Mouse (Mus musculus) heart, postnatal 0 days (tissue): ENCODE data around the gene Ewsr1. TPM values are rescaled to one million over a fixed set of nuclear protein-coding genes. Genes with fewer than 3 reads are reported as not detected.
"Not testable (repeated sequence)": the region's sequence is repeated elsewhere in the genome, so short reads cannot be mapped to it uniquely, and the experiment has no call there.

Source experiments
- ATAC-seq: fragments of 200-750 bp; cut with Nextera tagmentation; 2 replicates; pipeline ENCODE4 v1.8.0; 2017; ENCODE audit warnings: low read depth, moderate number of reproducible peaks, moderate library complexity; ENCODE audit not compliant: insufficient read depth
- DNase-seq: peaks from one replicate; pipeline ENCODE4 v3.0.0-alpha.2; 2016; ENCODE audit warnings: low spot score
- H3K27ac ChIP-seq: fragments of 300-500 bp; sonication (generic); 2 replicates; pipeline ENCODE4 v1.5.1; 2014; ENCODE audit warnings: low read depth, mild to moderate bottlenecking
- H3K27me3 ChIP-seq: fragments of 300-500 bp; sonication (generic); 2 replicates; pipeline ENCODE4 v1.6.1; 2014; ENCODE audit warnings: low read length, mixed read lengths; ENCODE audit not compliant: control insufficient read depth, insufficient read depth
- H3K36me3 ChIP-seq: fragments of 300-500 bp; sonication (generic); replicated peaks from 2 replicates; pipeline ENCODE4 v1.6.1; 2014; ENCODE audit warnings: low read length, mixed read lengths; ENCODE audit not compliant: control insufficient read depth, insufficient read depth
- H3K4me1 ChIP-seq: fragments of 300-500 bp; sonication (generic); 2 replicates; pipeline ENCODE4 v1.6.1; 2014; ENCODE audit warnings: antibody characterized with exemption; ENCODE audit not compliant: control insufficient read depth, insufficient read depth
- H3K4me2 ChIP-seq: fragments of 300-500 bp; sonication (generic); 2 replicates; pipeline ENCODE4 v1.6.1; 2014; ENCODE audit warnings: low read depth, mild to moderate bottlenecking, low read length, moderate library complexity
- H3K4me3 ChIP-seq: fragments of 300-500 bp; sonication (generic); 2 replicates; pipeline ENCODE4 v1.5.1; 2014; ENCODE audit warnings: low read depth, low read length
- H3K9ac ChIP-seq: fragments of 300-500 bp; sonication (generic); replicated peaks from 2 replicates; pipeline ENCODE4 v1.6.1; 2014; ENCODE audit warnings: low read depth, low read length, mixed read lengths
- H3K9me3 ChIP-seq: fragments of 300-500 bp; sonication (generic); replicated peaks from 2 replicates; pipeline ENCODE4 v1.6.1; 2016; ENCODE audit warnings: low read length; ENCODE audit not compliant: control insufficient read depth
- CTCF ChIP-seq: IDR thresholded peaks from 2 replicates; pipeline ENCODE4 v1.5.1; 2016; ENCODE audit warnings: antibody characterized with exemption, control low read depth, low read depth
- EP300 ChIP-seq: IDR thresholded peaks from 2 replicates; pipeline ENCODE4 v1.6.1; 2016; ENCODE audit warnings: antibody characterized with exemption, low read depth
- WGBS: fragments of 180-500 bp; shearing (Covaris S2); extraction: QIAGEN DNeasy Blood & Tissue Kit; methylation state at CpG from one replicate; pipeline ENCODE4 v1.1.7; 2014; 5-methylcytosine and 5-hydroxymethylcytosine counted together
- polyA plus RNA-seq: library from polyadenylated mRNA; unstranded; fragments of >200 nt; fragmentation: Nextera tagmentation; extraction: Ambion mirVana; gene quantifications from 2 replicates; pipeline ENCODE4 v1.2.1, GENCODE M21; 2015
- total RNA-seq: library from RNA; depleted of rRNA; stranded (reverse); fragments of >200 nt; gene quantifications from 2 replicates; pipeline ENCODE4 v1.2.3, GENCODE M21; 2014; ENCODE audit warnings: low replicate concordance

Gene Ewsr1
- total and polyA plus RNA-seq, 2 experiments from 2014 or later: 213 to 238 TPM

DNA sequence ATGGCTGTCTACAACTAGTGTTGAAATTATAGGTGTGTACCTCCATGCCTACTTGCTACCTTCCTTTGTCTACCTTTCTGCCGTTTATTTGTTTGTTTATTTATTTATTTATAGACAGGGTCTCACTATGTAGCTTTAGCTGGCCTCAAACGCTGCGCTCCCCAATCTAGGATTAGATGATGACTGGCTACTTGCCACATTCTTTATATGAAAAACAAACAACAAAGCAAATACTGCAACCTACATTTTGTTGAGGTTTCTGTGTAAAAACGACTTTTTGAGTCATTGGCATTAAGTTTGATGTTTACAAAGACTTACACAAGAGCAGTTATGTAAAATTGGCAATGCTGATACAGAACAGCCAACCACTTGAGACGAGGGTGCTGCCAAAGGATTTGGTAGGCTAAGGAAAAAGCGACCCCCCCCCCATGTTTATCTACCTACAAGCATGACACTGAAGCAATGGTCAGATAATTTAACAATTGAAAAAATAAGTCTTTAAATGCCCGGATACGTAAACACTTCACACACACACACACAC, 2.5 kb downstream of the Ewsr1 start:
- ATAC-seq: no peak
- Histone ChIP-seq H3K9me3 (no peaks in the 10 kb centered on the region), H3K4me2 (peak overlapping the region; percentile 91), H3K4me3 (peak overlapping the region; percentile 95), H3K27me3 (no peaks in the 10 kb centered on the region), H3K9ac (0 out of 2 replicates have a peak overlapping the region, but pooled peaks have one; percentile 96), H3K27ac (no peak overlapping the region), H3K4me1 (peaks cover 28% of the 10 kb centered on the region), H3K36me3 (peaks cover 15% of the 10 kb centered on the region)
- 28% methylated on average over 8 of the region's 8 CpGs for WGBS
- DNase-seq: no peak
- TF ChIP-seq CTCF (no peak), EP300 (no peak)

DNA sequence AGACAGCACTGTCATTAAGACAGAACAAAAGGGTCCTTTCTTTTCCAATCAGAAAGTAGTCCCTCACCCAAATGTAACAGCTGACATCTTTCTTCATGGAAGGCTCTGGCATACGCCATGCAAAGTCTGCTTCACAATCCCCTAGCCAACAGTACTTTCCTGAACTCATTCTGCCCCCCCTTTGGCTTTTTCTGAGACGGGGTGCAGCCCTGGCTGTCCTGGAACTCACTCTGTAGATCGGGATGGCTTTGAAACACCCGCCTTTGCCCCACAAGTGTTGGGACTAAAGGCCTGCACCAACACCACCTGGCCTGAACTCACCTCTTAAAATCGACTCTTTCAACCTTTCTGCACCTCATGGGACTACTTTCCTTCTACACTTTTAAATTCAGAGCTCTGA, 3.2 kb downstream of the Ewsr1 start:
- ATAC-seq (no peak), DNase-seq (no peak)
- WGBS: 55% methylated on average over 5 of the region's 5 CpGs
- Histone ChIP-seq H3K4me1 (peaks cover 27% of the 10 kb centered on the region), H3K36me3 (peaks cover 20% of the 10 kb centered on the region), H3K4me3 (no peak overlapping the region), H3K4me2 (peak overlapping the region; percentile 91; the same call in 1 of the 2 replicates), H3K27me3 (no peaks in the 10 kb centered on the region), H3K9ac (no peak overlapping the region), H3K27ac (no peak overlapping the region), H3K9me3 (no peaks in the 10 kb centered on the region)
- TF ChIP-seq CTCF: no peak
- TF ChIP-seq EP300: no peak

DNA sequence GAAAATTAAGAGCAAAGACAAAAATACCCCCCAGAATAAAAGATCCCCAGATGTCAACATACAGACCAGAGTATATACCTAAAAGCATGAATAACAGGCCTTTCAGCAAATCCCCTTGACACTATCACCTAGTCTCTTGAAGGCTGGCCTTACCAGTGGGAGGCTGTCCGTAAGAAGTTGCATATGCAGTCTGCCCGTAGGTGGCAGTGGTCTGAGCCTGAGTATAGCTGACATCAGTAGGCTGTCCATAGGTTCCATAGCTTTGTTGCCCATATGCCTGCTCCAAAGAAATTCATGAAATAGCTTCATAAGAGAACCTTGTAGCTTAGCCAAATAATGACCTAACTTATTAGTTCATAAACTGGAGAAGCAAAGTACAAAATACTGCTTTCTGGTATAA, 7.4 kb downstream of the Ewsr1 start:
- DNase-seq: no peak
- Histone ChIP-seq H3K36me3 (peaks cover 59% of the 10 kb centered on the region), H3K9ac (no peak overlapping the region), H3K4me2 (no peak overlapping the region), H3K27ac (no peak overlapping the region), H3K27me3 (no peaks in the 10 kb centered on the region), H3K4me3 (no peak overlapping the region), H3K9me3 (no peaks in the 10 kb centered on the region), H3K4me1 (peaks cover 11% of the 10 kb centered on the region)
- 0 out of 2 replicates have a peak, but pooled peaks have one; percentile 49 for ATAC-seq
- WGBS: 38% methylated on average over 2 of the region's 2 CpGs
- TF ChIP-seq EP300 (no peak), CTCF (peak; percentile 35; the same call in 1 of the 2 replicates)

DNA sequence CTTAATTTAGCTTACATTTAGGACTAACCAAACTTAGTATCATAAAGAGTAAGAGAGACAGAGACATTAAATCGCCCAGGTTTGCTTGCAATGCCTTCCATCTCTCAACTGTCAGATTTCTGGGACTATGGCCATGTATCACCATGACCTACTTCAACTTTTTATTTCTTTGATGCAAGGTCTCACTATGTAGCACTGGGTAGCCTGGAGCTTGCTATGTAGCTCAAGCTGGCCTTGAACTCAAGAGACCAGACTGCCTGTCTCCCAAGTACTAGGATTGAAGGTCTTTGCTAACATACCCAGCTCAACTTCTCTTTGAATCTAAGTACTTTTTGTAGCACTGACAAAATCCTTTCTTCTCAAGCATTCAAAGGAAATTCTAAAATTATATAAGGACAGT, 9.9 kb downstream of the Ewsr1 start:
- peaks cover 84% of the 10 kb centered on the region for H3K36me3 ChIP-seq
- no peak overlapping the region for H3K4me2 ChIP-seq
- no peak overlapping the region for H3K27ac ChIP-seq
- no peaks in the 10 kb centered on the region for H3K27me3 ChIP-seq
- DNase-seq (no peak), ATAC-seq (no peak)
- H3K4me1 ChIP-seq: no peaks in the 10 kb centered on the region
- no peak overlapping the region for H3K9ac ChIP-seq
- no peak overlapping the region for H3K4me3 ChIP-seq
- TF ChIP-seq CTCF (no peak), EP300 (no peak)
- 97% methylated on average over 1 of the region's 1 CpGs for WGBS
- no peaks in the 10 kb centered on the region for H3K9me3 ChIP-seq

DNA sequence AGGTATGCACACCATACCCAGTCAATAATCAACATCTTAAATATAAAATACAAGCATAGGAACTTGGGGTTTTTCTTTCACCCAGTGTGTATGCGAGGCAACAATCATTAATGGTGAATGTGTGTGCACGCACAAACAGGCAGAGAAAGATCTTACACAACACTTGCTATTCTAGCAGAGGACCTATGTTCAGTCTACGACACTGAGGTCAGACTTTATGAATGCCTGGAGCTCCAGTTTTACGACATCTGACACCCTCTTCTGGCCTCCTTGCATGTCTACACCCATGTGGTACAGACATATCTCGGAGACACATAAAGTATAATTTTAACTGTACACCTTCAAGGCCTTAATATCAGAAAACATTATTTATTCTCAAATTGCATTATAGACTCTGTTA, 22.2 kb downstream of the Ewsr1 start:
- H3K9ac ChIP-seq, DNase-seq, H3K4me2 ChIP-seq, ATAC-seq, H3K9me3 ChIP-seq, H3K4me1 ChIP-seq, H3K4me3 ChIP-seq, H3K27ac ChIP-seq, H3K27me3 ChIP-seq: not testable (repeated sequence)
- H3K36me3 ChIP-seq: peaks cover 63% of the 10 kb centered on the region
- WGBS: 74% methylated on average over 4 of the region's 5 CpGs

DNA sequence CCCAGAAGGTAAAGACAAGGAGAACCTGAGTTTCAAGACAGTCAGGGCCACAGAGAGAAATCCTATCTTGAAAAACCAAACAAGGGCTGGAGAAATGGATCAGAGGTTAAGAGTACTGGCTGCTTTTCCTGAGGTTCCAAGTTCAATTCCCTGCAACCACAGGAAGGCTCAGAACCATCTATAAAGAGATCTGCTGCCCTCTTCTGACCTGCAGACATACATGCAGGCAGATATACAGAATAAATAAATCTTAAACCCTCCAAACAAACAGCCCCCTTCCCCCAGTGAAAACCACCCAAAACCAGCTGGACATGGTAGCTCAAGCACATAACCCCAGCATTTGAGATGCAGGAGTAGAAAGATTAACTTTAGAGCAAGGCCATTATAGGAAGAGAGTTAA, 23.3 kb downstream of the Ewsr1 start:
- no peaks in the 10 kb centered on the region for H3K27me3 ChIP-seq
- no peak overlapping the region for H3K27ac ChIP-seq
- no peak for TF ChIP-seq EP300
- TF ChIP-seq CTCF: 0 out of 2 replicates have a peak, but pooled peaks have one; percentile 6
- ATAC-seq: no peak
- H3K9ac ChIP-seq: no peak overlapping the region
- no peak overlapping the region for H3K4me3 ChIP-seq
- peaks cover 67% of the 10 kb centered on the region for H3K36me3 ChIP-seq
- no peaks in the 10 kb centered on the region for H3K9me3 ChIP-seq
- H3K4me1 ChIP-seq: no peaks in the 10 kb centered on the region
- no peak overlapping the region for H3K4me2 ChIP-seq
- DNase-seq: no peak
